Mouse (Mus musculus) G1E-ER4 (cell line): Measurements from ENCODE around the gene 2310034G01Rik. TPM values are rescaled to one million over a fixed set of nuclear protein-coding genes. Genes with fewer than 3 reads are reported as not detected.

Experiments used
- GATA1 ChIP-seq: IDR thresholded peaks from one replicate; pipeline ENCODE4 v1.8.0; 2012; ENCODE audit warnings: low read length, inconsistent platforms
- polyA plus RNA-seq: library from polyadenylated mRNA; stranded (reverse); fragments of >175 nt; gene quantifications from 2 replicates; pipeline ENCODE4 v1.2.3, GENCODE M21; 2012

2310034G01Rik gene
- polyA plus RNA-seq, 1 experiment, result not detected

GRCm38 (mm10) chr19:46303251-46304215 lies 46.6 kb downstream of the 2310034G01Rik start:
- no peak for TF ChIP-seq GATA1

- no peak for TF ChIP-seq GATA1
These were observed 47.6 kb downstream of the 2310034G01Rik start for GRCm38 (mm10) chr19:46302551-46302950.

GRCm38 (mm10) chr19:46300294-46301045 lies 49.6 kb downstream of the 2310034G01Rik start:
- TF ChIP-seq GATA1, result no peak

Other genes with a start within 250 kb of the 2310034G01Rik start
- gene Elovl3, start 218.4 kb downstream of the 2310034G01Rik start, polyA plus RNA-seq, result not detected in 2 replicates
- not detected in 2 replicates for gene Pitx3, start 202.0 kb downstream of the 2310034G01Rik start, polyA plus RNA-seq
- 280 and 315 TPM in 2 replicates for gene Gbf1, start 197.8 kb downstream of the 2310034G01Rik start, polyA plus RNA-seq
- gene Nfkb2, start 46.0 kb downstream of the 2310034G01Rik start, polyA plus RNA-seq, result 26.8 and 27.1 TPM in 2 replicates
- gene Psd, start 23.1 kb downstream of the 2310034G01Rik start, polyA plus RNA-seq, result 0.44 and 0.73 TPM in 2 replicates
- gene Fbxl15, start 22.1 kb downstream of the 2310034G01Rik start, polyA plus RNA-seq, result 15.0 and 18.5 TPM in 2 replicates
- gene Cuedc2, start 11.6 kb downstream of the 2310034G01Rik start, polyA plus RNA-seq, result 157 and 178 TPM in 2 replicates
- gene Mfsd13a, start 9.2 kb downstream of the 2310034G01Rik start, polyA plus RNA-seq, result not detected in 2 replicates
- gene Actr1a, start 45.4 kb upstream of the 2310034G01Rik start, polyA plus RNA-seq, result 28.6 and 36.4 TPM in 2 replicates
- 40.6 and 43.8 TPM in 2 replicates for gene Sufu, start 46.6 kb upstream of the 2310034G01Rik start, polyA plus RNA-seq
- gene Trim8, start 151.4 kb upstream of the 2310034G01Rik start, polyA plus RNA-seq, result 62.8 and 65.9 TPM in 2 replicates
- 12.1 and 15.9 TPM in 2 replicates for gene Arl3, start 222.9 kb upstream of the 2310034G01Rik start, polyA plus RNA-seq
- gene Sfxn2, start 223.1 kb upstream of the 2310034G01Rik start, polyA plus RNA-seq, result 0.84 and 2.1 TPM in 2 replicates
- gene Wbp1l, start 248.8 kb upstream of the 2310034G01Rik start, polyA plus RNA-seq, result 53.8 and 55.9 TPM in 2 replicates